Mouse (Mus musculus) forebrain, embryonic 16.5 days (tissue): ENCODE results near the gene Fam8a1. TPM values are rescaled to one million over a fixed set of nuclear protein-coding genes. Genes with fewer than 3 reads are reported as not detected.

ENCODE experiments used
- ATAC-seq: fragments of 200-750 bp; cut with Nextera tagmentation; 2 replicates; pipeline ENCODE4 v1.8.0; 2017; ENCODE audit warnings: mild to moderate bottlenecking, moderate library complexity
- H3K27ac ChIP-seq: fragments of 300-500 bp; sonication (generic); 2 replicates; pipeline ENCODE4 v1.5.1; 2014; ENCODE audit warnings: low read length, control low read depth
- H3K27me3 ChIP-seq: fragments of 300-500 bp; sonication (generic); replicated peaks from 2 replicates; pipeline ENCODE4 v1.6.1; 2014; ENCODE audit warnings: low read length; ENCODE audit not compliant: control insufficient read depth, insufficient read depth
- H3K36me3 ChIP-seq: fragments of 300-500 bp; sonication (generic); 2 replicates; pipeline ENCODE4 v1.6.1; 2014; ENCODE audit not compliant: control insufficient read depth, insufficient read depth
- H3K4me1 ChIP-seq: fragments of 300-500 bp; sonication (generic); replicated peaks from 2 replicates; pipeline ENCODE4 v1.6.1; 2014; ENCODE audit warnings: low read length; ENCODE audit not compliant: control insufficient read depth, insufficient read depth
- H3K4me2 ChIP-seq: fragments of 300-500 bp; sonication (generic); 2 replicates; pipeline ENCODE4 v1.6.1; 2014; ENCODE audit warnings: mild to moderate bottlenecking, low read length, control low read depth
- H3K4me3 ChIP-seq: fragments of 300-500 bp; sonication (generic); replicated peaks from 2 replicates; pipeline ENCODE4 v1.5.1; 2014; ENCODE audit warnings: mild to moderate bottlenecking, low read length, control low read depth
- H3K9ac ChIP-seq: fragments of 300-500 bp; sonication (generic); replicated peaks from 2 replicates; pipeline ENCODE4 v1.6.1; 2014; ENCODE audit warnings: low read depth, low read length, control low read depth
- H3K9me3 ChIP-seq: fragments of 300-500 bp; sonication (generic); 2 replicates; pipeline ENCODE4 v1.6.1; 2016; ENCODE audit warnings: low read length; ENCODE audit not compliant: control insufficient read depth
- WGBS: fragments of 180-500 bp; shearing (Covaris S2); extraction: QIAGEN DNeasy Blood & Tissue Kit; methylation state at CpG from one replicate; pipeline ENCODE4 v1.1.7; 2014; 5-methylcytosine and 5-hydroxymethylcytosine counted together
- polyA plus RNA-seq: library from polyadenylated mRNA; unstranded; fragments of >200 nt; fragmentation: Nextera tagmentation; extraction: Ambion mirVana; gene quantifications from 2 replicates; pipeline ENCODE4 v1.2.1, GENCODE M21; 2015

Gene Fam8a1
- 19.0 and 20.1 TPM in 2 replicates for polyA plus RNA-seq

DNA sequence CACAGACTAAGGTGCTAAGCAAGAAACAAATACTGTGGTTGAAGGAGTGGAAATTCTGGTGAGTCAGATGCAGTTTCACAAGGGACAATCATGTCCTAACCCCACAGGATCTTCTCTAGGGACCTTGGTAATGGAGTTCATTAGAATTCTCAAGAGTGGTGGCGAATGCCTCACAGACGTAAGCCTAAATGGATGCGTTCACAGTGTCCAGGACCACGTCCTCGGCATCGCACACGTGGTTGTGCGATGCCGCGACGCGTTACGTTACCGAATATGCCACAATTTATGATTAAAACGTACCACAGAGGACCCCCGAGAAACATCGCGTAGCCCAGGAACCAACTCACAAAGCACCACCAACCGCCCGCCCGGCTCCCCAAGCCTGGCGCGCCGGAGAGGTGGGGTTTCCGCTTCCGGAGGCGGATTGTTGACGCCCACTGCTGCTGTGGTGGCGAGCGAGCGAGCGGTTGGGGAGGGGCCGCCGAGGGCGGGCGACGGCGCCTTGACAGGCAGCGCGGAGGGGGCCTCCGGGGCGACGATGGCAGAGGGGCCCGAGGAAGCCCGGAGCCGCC lies at the start of gene Fam8a1:
TSS of gene Fam8a1 (plus strand) at position 475 of the 572 bp plus-strand sequence.
- Histone ChIP-seq H3K4me1 (peaks cover 19% of the 10 kb centered on the region), H3K9me3 (no peaks in the 10 kb centered on the region), H3K4me2 (peak within 1 kb of the TSS; percentile 74), H3K27ac (peak within 1 kb of the TSS; percentile 90), H3K36me3 (peaks cover 9% of the 10 kb centered on the region), H3K9ac (peak within 1 kb of the TSS; percentile 89), H3K27me3 (no peaks in the 10 kb centered on the region), H3K4me3 (peak within 1 kb of the TSS; percentile 86)
- WGBS = under 1% methylated on average over 46 of the region's 46 CpGs
- peak; percentile 97 for ATAC-seq

DNA sequence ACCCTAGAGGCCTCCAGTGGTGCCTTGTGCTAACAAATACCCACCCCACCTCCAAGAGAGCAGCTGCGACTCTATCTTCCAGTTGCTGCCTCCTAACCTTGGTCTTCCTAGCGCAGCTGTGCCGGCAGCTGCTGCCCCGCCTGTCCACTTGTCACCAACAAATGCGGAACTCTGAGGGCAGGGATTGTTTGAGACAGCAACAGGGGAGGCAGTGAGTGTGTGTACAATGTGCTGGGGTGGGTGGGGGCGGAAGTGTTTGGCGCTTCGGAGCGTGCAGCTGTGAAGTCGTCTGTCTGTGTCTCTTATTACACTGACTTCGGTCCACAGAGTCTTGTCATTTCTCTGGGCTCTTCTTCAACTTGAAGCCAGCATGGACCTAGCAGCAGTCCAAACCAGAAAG lies 49.7 kb upstream of the Fam8a1 start:
- Histone ChIP-seq H3K4me2 (no peak overlapping the region), H3K4me3 (no peak overlapping the region), H3K4me1 (no peaks in the 10 kb centered on the region; the same call in 1 of the 2 replicates), H3K27ac (no peak overlapping the region), H3K9me3 (no peaks in the 10 kb centered on the region), H3K9ac (no peak overlapping the region), H3K36me3 (no peaks in the 10 kb centered on the region), H3K27me3 (no peaks in the 10 kb centered on the region)
- 63% methylated on average over 11 of the region's 11 CpGs for WGBS
- peak; percentile 59 for ATAC-seq

DNA sequence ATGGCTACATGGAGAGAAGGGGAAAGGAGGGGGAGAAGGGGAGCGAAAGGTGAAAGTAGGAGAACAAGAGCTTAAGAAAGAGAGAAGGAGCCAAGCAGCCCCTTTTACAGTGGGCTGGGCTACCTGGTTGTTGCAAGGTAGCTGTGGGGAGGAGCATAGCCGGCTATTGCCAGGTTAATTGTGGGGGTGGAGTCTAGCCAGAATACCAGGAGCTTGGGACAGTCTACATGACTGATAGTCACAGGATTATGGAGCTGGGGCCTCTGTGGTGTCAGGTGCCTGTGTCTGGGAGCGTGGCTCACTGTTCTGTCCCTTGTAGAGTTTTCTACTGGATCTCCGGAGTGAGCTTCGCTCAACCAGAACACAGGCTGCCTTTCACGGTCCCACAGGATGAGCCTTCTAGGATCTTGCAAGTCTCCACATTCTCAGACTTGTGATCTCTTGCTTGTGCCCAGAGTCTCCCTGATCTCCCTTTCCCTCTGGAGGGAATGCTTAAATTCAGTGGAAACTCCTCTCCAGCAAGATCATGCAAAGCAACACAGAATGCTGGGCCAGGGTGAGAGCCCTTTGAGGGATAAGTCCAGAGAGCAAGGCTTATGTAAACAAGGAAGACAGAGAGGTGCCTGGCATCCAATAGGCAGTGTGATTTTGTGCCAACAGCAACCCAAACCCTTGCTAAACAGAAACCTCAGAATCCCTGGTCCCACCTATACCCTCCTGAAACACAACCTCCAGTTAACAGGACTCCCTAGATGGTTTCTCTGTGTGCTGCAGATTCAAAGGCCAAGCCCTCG lies 48.2 kb upstream of the Fam8a1 start:
- Histone ChIP-seq H3K4me2 (no peak overlapping the region), H3K27ac (no peak overlapping the region), H3K4me3 (no peak overlapping the region), H3K4me1 (no peaks in the 10 kb centered on the region; the same call in 1 of the 2 replicates), H3K27me3 (no peaks in the 10 kb centered on the region), H3K9me3 (no peaks in the 10 kb centered on the region), H3K36me3 (no peaks in the 10 kb centered on the region), H3K9ac (no peak overlapping the region)
- 91% methylated on average over 7 of the region's 7 CpGs for WGBS
- ATAC-seq = no peak

DNA sequence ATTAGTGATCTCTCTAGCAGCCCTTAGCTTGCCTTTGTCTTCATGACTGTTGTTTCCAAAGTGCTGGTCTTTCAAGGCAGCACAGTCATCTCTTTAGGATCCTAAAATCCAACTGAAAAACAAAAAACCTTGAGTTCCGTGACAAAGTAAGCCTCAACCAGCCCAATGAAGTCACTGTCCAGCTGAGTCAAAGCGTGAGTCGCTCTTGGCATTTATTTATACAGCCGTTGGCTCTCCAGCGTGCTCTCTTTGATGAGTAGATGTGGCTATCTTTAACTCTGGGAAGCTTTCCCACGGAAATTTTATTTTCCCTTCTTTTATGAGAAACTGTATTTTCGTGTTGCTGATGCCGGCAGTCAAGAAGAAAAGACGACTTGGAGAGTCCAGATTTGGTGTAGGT lies 42.7 kb upstream of the Fam8a1 start:
- WGBS = 87% methylated on average over 9 of the region's 9 CpGs
- Histone ChIP-seq H3K9ac (no peak overlapping the region), H3K4me2 (no peak overlapping the region), H3K36me3 (no peaks in the 10 kb centered on the region), H3K4me1 (peaks cover 8% of the 10 kb centered on the region), H3K4me3 (no peak overlapping the region), H3K9me3 (no peaks in the 10 kb centered on the region), H3K27ac (no peak overlapping the region), H3K27me3 (no peaks in the 10 kb centered on the region)
- no peak for ATAC-seq

DNA sequence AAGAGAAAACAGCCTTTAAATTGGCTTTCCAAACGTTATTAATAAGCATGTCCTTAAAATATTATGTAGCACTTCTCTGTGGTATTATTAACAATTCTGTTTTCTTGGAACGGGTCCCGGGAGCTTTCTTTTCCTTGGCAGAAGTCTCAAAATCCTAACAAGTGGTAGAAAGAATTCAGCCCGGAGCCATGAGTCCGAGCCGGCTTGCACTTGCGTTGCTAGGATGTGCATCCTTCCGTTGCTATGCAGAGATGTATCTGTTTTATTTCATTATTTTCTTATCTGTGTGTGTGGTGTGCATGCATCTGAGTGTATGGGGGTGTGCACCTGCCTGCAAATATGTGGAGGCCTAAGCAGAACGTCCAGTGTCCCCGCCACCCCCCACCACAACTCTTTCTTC lies 41.5 kb upstream of the Fam8a1 start:
- Histone ChIP-seq H3K4me3 (no peak overlapping the region), H3K9ac (no peak overlapping the region), H3K36me3 (no peaks in the 10 kb centered on the region), H3K27me3 (no peaks in the 10 kb centered on the region), H3K9me3 (no peaks in the 10 kb centered on the region), H3K4me1 (peaks cover 8% of the 10 kb centered on the region), H3K27ac (no peak overlapping the region), H3K4me2 (no peak overlapping the region)
- 41% methylated on average over 10 of the region's 10 CpGs for whole genome bisulfite sequencing
- peak; percentile 71; the same call in 1 of the 2 replicates for ATAC-seq

DNA sequence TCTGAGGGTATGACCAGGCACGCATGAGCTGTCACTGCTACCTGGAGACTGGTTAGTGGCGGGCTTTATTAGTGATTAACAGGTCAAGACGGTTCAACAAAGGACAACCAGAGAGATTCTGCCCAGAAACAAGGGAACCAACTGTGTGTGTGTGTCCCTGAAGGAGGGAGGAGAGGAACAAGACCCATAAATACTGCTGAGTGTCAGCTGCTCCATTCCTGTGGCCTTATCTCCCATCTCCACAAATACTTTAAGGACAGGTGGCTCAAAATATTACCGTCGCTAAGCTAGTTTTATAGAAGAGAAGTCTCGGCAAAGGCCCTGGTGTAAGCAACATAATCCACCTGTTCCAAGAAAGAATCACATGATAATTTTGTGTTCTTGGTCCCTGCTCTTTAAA lies 39.9 kb upstream of the Fam8a1 start:
- Histone ChIP-seq H3K4me1 (peaks cover 21% of the 10 kb centered on the region), H3K4me2 (no peak overlapping the region), H3K36me3 (no peaks in the 10 kb centered on the region), H3K9me3 (no peaks in the 10 kb centered on the region), H3K27me3 (no peaks in the 10 kb centered on the region), H3K9ac (no peak overlapping the region), H3K27ac (no peak overlapping the region), H3K4me3 (no peak overlapping the region)
- WGBS = 96% methylated on average over 6 of the region's 6 CpGs
- ATAC-seq = no peak

DNA sequence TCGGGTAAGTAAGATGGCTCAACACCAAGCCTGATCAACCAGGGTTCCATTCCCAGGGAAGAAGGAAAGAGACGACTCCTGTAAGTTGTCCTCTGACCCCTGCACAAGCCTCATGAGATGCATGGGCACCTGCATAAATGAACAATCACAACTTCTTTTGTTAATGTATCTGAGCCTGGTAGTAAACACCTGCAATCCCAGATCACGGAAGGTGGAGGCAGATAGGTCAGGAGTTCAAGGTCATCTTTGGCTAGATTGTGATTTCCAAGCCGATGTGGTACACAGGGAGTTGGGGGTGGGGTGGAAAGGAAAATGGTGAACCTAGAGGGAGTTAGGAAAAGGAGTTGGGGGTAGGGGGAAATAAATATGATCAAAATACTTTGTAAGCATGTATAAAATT lies 36.5 kb upstream of the Fam8a1 start:
- no peak overlapping the region for H3K9ac ChIP-seq
- H3K36me3 ChIP-seq = no peaks in the 10 kb centered on the region
- peaks cover 19% of the 10 kb centered on the region for H3K4me1 ChIP-seq
- no peak overlapping the region for H3K27ac ChIP-seq
- no peak for ATAC-seq
- WGBS = 58% methylated on average over 4 of the region's 4 CpGs
- H3K9me3 ChIP-seq = peaks cover 3% of the 10 kb centered on the region; the same call in 1 of the 2 replicates
- H3K4me3 ChIP-seq = no peak overlapping the region
- H3K27me3 ChIP-seq = no peaks in the 10 kb centered on the region
- no peak overlapping the region for H3K4me2 ChIP-seq

DNA sequence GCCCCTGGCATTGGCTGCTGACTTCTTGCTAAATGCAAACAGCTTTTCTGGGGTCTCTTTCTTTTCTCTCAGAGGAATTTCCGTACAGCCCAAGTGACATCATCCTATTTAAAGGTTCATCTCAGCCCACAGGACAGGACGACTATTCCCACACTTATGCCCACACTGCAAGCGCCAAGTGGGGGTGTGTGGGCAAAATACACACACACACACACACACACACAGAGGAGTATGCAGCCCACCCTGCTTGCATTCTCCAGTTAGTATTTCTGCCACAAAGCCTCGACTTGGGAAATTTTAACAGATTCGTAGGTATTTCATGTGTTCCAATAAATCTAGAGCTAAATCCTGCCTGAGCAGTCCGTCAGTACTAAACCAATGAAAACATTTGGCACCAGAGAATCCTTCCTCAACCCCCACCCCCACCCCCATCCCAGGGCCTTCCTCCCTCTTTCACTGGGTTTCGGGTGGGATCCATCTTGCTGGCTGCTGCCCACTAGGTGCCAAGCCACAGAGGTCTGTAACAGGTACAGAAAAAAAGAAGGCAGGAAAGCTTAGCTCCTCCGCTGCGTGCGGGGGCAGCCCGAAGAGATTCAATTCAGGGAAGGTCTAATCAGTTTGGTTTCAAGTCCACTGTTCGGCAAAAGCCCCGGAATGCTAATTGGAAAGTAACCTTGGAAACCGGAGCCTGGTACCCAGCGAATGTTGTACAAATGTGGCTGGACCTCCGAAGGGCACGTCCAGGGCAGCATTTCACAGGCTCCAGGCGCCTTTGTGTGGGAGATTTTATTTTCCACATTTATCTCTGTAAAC lies 35.8 kb upstream of the Fam8a1 start:
- Histone ChIP-seq H3K4me1 (peaks cover 15% of the 10 kb centered on the region), H3K27ac (peak overlapping the region; percentile 83), H3K4me2 (peak overlapping the region; percentile 54), H3K27me3 (no peaks in the 10 kb centered on the region), H3K9ac (peak overlapping the region; percentile 48), H3K4me3 (peak overlapping the region; percentile 31), H3K9me3 (peaks cover 3% of the 10 kb centered on the region; the same call in 1 of the 2 replicates), H3K36me3 (no peaks in the 10 kb centered on the region)
- ATAC-seq = peak; percentile 85
- 6% methylated on average over 18 of the region's 18 CpGs for WGBS

DNA sequence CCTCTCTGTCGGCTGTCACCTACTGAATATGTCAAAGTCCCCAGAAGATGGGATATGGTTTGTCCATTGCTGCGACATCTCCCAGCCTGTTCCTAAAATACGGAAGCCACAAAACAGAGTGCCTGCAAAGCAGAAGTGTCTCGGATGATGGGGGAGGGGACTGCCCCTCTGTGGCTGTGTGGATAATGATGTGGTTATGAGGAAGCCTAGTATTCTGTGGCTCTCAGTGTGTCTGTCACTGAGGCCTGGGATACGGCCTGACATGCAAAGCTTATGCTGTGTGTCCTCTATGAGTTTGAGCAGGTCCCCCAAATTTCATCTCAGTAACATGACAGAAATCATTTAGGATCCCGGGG lies 35.2 kb upstream of the Fam8a1 start:
- peak overlapping the region; percentile 54 for H3K4me2 ChIP-seq
- peaks cover 15% of the 10 kb centered on the region for H3K4me1 ChIP-seq
- ATAC-seq = peak; percentile 84
- H3K4me3 ChIP-seq = peak overlapping the region; percentile 31
- peak overlapping the region; percentile 48; the same call in 1 of the 2 replicates for H3K9ac ChIP-seq
- H3K27ac ChIP-seq = peak overlapping the region; percentile 83
- no peaks in the 10 kb centered on the region for H3K36me3 ChIP-seq
- peaks cover 3% of the 10 kb centered on the region; the same call in 1 of the 2 replicates for H3K9me3 ChIP-seq
- H3K27me3 ChIP-seq = no peaks in the 10 kb centered on the region
- 7% methylated on average over 6 of the region's 6 CpGs for WGBS
